Mouse (Mus musculus) stomach, postnatal 0 days (tissue): ENCODE data around the gene Efcab12.

Experiments
- CTCF ChIP-seq: IDR thresholded peaks from 2 replicates; pipeline ENCODE4 v1.5.1; 2016; ENCODE audit warnings: antibody characterized with exemption, low read depth, mild to moderate bottlenecking, moderate library complexity
- EP300 ChIP-seq: optimal IDR thresholded peaks from 2 replicates; pipeline ENCODE3; 2016; ENCODE audit warnings: antibody characterized with exemption

DNA sequence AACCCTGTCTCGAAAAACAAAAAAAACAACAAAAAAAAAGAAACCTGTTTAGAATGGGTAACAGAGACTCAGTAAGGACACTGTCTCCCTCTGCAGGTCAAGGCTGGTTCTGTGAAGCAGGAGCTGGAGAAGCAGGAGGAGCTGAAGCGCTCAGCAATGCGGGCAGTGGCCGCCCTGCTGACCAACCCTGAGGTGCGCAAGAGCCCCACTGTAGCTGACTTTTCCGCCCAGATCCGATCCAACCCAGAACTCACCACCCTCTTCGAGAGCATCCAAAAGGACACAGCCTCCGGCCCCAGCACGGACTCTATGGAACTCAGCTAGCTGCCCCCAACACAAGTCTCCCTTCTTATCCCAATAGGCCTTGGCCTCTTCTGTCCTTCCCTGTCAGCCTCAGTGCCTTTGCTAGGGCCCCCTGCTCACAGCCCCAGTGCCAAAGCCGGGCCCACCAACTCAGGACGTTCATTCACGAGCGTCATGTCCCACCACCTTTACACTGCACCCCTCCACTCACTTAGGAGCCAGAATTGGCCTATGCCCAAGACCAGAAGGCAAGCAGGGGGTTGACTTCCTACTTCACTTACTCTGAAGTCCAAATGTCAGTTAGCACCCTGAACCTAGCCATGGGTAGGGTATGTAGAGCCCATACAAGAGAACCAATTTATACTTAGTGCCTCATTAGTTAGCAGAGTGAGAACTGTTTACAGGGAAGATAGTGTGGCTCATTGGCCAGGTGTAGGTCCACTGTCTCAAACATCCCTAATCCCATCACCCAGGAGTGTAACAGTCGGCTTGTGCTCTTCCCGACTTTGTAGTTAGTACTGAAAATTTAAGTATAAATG lies 34.5 kb downstream of the Efcab12 start:
- TF ChIP-seq CTCF = peak; percentile 81
- no peak for TF ChIP-seq EP300
